Mouse (Mus musculus): ENCODE measurements at regions not wholly inside any gene's neighbourhood (a gene's known extent, or its start where the extent isn't known, plus 50 kb on each side); places are given as distances from the start of the nearest gene placed in this dataset.

- no peak for DNase-seq (ENCODE audit: low spot score)
Measured at GRCm38 (mm10) chr11:21036161-21036916, 54.8 kb upstream of the Peli1 start.

GRCm38 (mm10) chr11:21037267-21037906, 53.7 kb upstream of the Peli1 start:
- DNase-seq (ENCODE audit: low spot score): no peak

GRCm38 (mm10) chr11:21041201-21041600, 49.9 kb upstream of the Peli1 start:
- DNase-seq (ENCODE audit: low spot score): no peak
